Mouse (Mus musculus): ENCODE results near the gene Gm17349. TPM values are rescaled to one million over a fixed set of nuclear protein-coding genes. Genes with fewer than 3 reads are reported as not detected.
"Not testable (repeated sequence)": the region's sequence is repeated elsewhere in the genome, so short reads cannot be mapped to it uniquely, and the experiment has no call there.

Gm17349 gene
- polyA plus RNA-seq, 1 experiment from 2014 or later = not detected

- H3K9ac ChIP-seq; H3K4me3 ChIP-seq; H3K27ac ChIP-seq (ENCODE audit: poor library complexity, severe bottlenecking); H3K9me3 ChIP-seq (replicated peaks); ATAC-seq (ENCODE audit: insufficient number of reproducible peaks, low FRiP score); H3K27me3 ChIP-seq (replicated peaks); H3K4me2 ChIP-seq: not testable (repeated sequence)
- Histone ChIP-seq H3K36me3 (peaks cover 38% of the 10 kb centered on the region), H3K4me1 (replicated peaks) (peaks cover 33% of the 10 kb centered on the region)
- WGBS = 92% methylated on average over 4 of the region's 5 CpGs
Measured at GRCm38 (mm10) chr15:99727039-99727438, 21.7 kb upstream of the Gm17349 start.

GRCm38 (mm10) chr15:99726549-99726948 lies 21.3 kb upstream of the Gm17349 start:
- no peaks in the 10 kb centered on the region; the same call in 1 of the 2 replicates for H3K9me3 ChIP-seq (replicated peaks)
- H3K36me3 ChIP-seq = peaks cover 38% of the 10 kb centered on the region
- ATAC-seq (ENCODE audit: insufficient number of reproducible peaks, low FRiP score) = no peak
- peak overlapping the region; percentile 97; the same call in 1 of the 2 replicates for H3K27ac ChIP-seq (ENCODE audit: poor library complexity, severe bottlenecking)
- H3K27me3 ChIP-seq (replicated peaks) = no peaks in the 10 kb centered on the region
- peaks cover 35% of the 10 kb centered on the region for H3K4me1 ChIP-seq (replicated peaks)
- peak overlapping the region; percentile 98 for H3K9ac ChIP-seq
- WGBS = 70% methylated on average over 2 of the region's 2 CpGs
- H3K4me3 ChIP-seq = peak overlapping the region; percentile 98
- peak overlapping the region; percentile 69 for H3K4me2 ChIP-seq

GRCm38 (mm10) chr15:99725341-99726155 lies 20.3 kb upstream of the Gm17349 start, which contains the start of gene Cox14:
Cox14 (plus strand) TSS chr15:99725618.
- H3K9ac ChIP-seq = peak within 1 kb of the TSS; percentile 98
- peak within 1 kb of the TSS; percentile 98 for H3K4me3 ChIP-seq
- H3K27ac ChIP-seq (ENCODE audit: poor library complexity, severe bottlenecking) = peak within 1 kb of the TSS; percentile 97
- WGBS = under 1% methylated on average over 66 of the region's 68 CpGs
- peak within 1 kb of the TSS; percentile 69 for H3K4me2 ChIP-seq
- H3K27me3 ChIP-seq (replicated peaks) = no peaks in the 10 kb centered on the region
- H3K4me1 ChIP-seq (replicated peaks) = peaks cover 35% of the 10 kb centered on the region
- H3K9me3 ChIP-seq (replicated peaks) = no peaks in the 10 kb centered on the region; the same call in 1 of the 2 replicates
- peak; percentile 93 for ATAC-seq (ENCODE audit: insufficient number of reproducible peaks, low FRiP score)
- peaks cover 35% of the 10 kb centered on the region for H3K36me3 ChIP-seq

- peak overlapping the region; percentile 98 for H3K4me3 ChIP-seq
- peak overlapping the region; percentile 69 for H3K4me2 ChIP-seq
- H3K27me3 ChIP-seq (replicated peaks) = no peaks in the 10 kb centered on the region
- no peaks in the 10 kb centered on the region; the same call in 1 of the 2 replicates for H3K9me3 ChIP-seq (replicated peaks)
- peaks cover 38% of the 10 kb centered on the region for H3K36me3 ChIP-seq
- H3K4me1 ChIP-seq (replicated peaks) = peaks cover 35% of the 10 kb centered on the region
- ATAC-seq (ENCODE audit: insufficient number of reproducible peaks, low FRiP score) = peak; percentile 19
- WGBS = 8% methylated on average over 16 of the region's 16 CpGs
- H3K27ac ChIP-seq (ENCODE audit: poor library complexity, severe bottlenecking) = peak overlapping the region; percentile 94
- peak overlapping the region; percentile 70 for H3K9ac ChIP-seq
Measured at GRCm38 (mm10) chr15:99724292-99725021, 19.2 kb upstream of the Gm17349 start.

GRCm38 (mm10) chr15:99723515-99724291 lies 18.4 kb upstream of the Gm17349 start:
- peak overlapping the region; percentile 98 for H3K4me3 ChIP-seq
- H3K9ac ChIP-seq = peak overlapping the region; percentile 70
- WGBS = 13% methylated on average over 11 of the region's 11 CpGs
- peaks cover 35% of the 10 kb centered on the region for H3K36me3 ChIP-seq
- ATAC-seq (ENCODE audit: insufficient number of reproducible peaks, low FRiP score) = no peak
- peak overlapping the region; percentile 94 for H3K27ac ChIP-seq (ENCODE audit: poor library complexity, severe bottlenecking)
- H3K27me3 ChIP-seq (replicated peaks) = no peaks in the 10 kb centered on the region
- peak overlapping the region; percentile 69 for H3K4me2 ChIP-seq
- no peaks in the 10 kb centered on the region for H3K9me3 ChIP-seq (replicated peaks)
- H3K4me1 ChIP-seq (replicated peaks) = peaks cover 35% of the 10 kb centered on the region

GRCm38 (mm10) chr15:99723120-99723514 lies 17.8 kb upstream of the Gm17349 start:
- Histone ChIP-seq H3K4me3 (peak overlapping the region; percentile 98; the same call in 1 of the 2 replicates), H3K9me3 (replicated peaks) (no peaks in the 10 kb centered on the region), H3K9ac (no peak overlapping the region), H3K36me3 (peaks cover 35% of the 10 kb centered on the region), H3K4me1 (replicated peaks) (peaks cover 35% of the 10 kb centered on the region), H3K27ac (ENCODE audit: poor library complexity, severe bottlenecking) (peak overlapping the region; percentile 94), H3K27me3 (replicated peaks) (no peaks in the 10 kb centered on the region), H3K4me2 (peak overlapping the region; percentile 69)
- WGBS = 50% methylated on average over 10 of the region's 10 CpGs
- no peak for ATAC-seq (ENCODE audit: insufficient number of reproducible peaks, low FRiP score)

- H3K9ac ChIP-seq = no peak overlapping the region
- peak overlapping the region; percentile 2; the same call in 1 of the 2 replicates for H3K27ac ChIP-seq (ENCODE audit: poor library complexity, severe bottlenecking)
- H3K27me3 ChIP-seq (replicated peaks) = no peaks in the 10 kb centered on the region
- peaks cover 29% of the 10 kb centered on the region for H3K36me3 ChIP-seq
- no peak for ATAC-seq (ENCODE audit: insufficient number of reproducible peaks, low FRiP score)
- WGBS = 80% methylated on average over 25 of the region's 25 CpGs
- peaks cover 41% of the 10 kb centered on the region for H3K4me1 ChIP-seq (replicated peaks)
- H3K9me3 ChIP-seq (replicated peaks) = no peaks in the 10 kb centered on the region
- no peak overlapping the region for H3K4me2 ChIP-seq
- H3K4me3 ChIP-seq = no peak overlapping the region
Measured at GRCm38 (mm10) chr15:99721921-99722743, 16.8 kb upstream of the Gm17349 start.

GRCm38 (mm10) chr15:99719865-99720264 lies 14.6 kb upstream of the Gm17349 start:
- Histone ChIP-seq H3K36me3 (peaks cover 36% of the 10 kb centered on the region), H3K9me3 (replicated peaks) (no peaks in the 10 kb centered on the region), H3K4me1 (replicated peaks) (peaks cover 51% of the 10 kb centered on the region), H3K9ac (no peak overlapping the region), H3K4me3 (no peak overlapping the region), H3K27me3 (replicated peaks) (no peaks in the 10 kb centered on the region), H3K4me2 (no peak overlapping the region), H3K27ac (ENCODE audit: poor library complexity, severe bottlenecking) (no peak overlapping the region)
- ATAC-seq (ENCODE audit: insufficient number of reproducible peaks, low FRiP score) = no peak
- WGBS = 68% methylated on average over 8 of the region's 8 CpGs

- H3K27me3 ChIP-seq (replicated peaks) = no peaks in the 10 kb centered on the region
Measured at GRCm38 (mm10) chr15:99718461-99719021, 13.3 kb upstream of the Gm17349 start.

More at GRCm38 (mm10) chr15:99718461-99719021, 13.3 kb upstream of the Gm17349 start:
- peaks cover 50% of the 10 kb centered on the region for H3K4me1 ChIP-seq (replicated peaks)
- H3K36me3 ChIP-seq = peaks cover 44% of the 10 kb centered on the region
- H3K9ac ChIP-seq = no peak overlapping the region
- no peak for ATAC-seq (ENCODE audit: insufficient number of reproducible peaks, low FRiP score)
- no peak overlapping the region for H3K27ac ChIP-seq (ENCODE audit: poor library complexity, severe bottlenecking)
- no peaks in the 10 kb centered on the region for H3K9me3 ChIP-seq (replicated peaks)
- WGBS = 89% methylated on average over 9 of the region's 9 CpGs
- no peak overlapping the region for H3K4me3 ChIP-seq
- no peak overlapping the region for H3K4me2 ChIP-seq
